Mouse (Mus musculus) adrenal gland, adult 10 weeks (tissue): ENCODE data around the gene Stab2. TPM values are rescaled to one million over a fixed set of nuclear protein-coding genes. Genes with fewer than 3 reads are reported as not detected.

Experiments
- polyA plus RNA-seq: library from polyadenylated mRNA; stranded (reverse); fragments of 350-450 nt; fragmentation: Illumina TruSeq; extraction: RNeasy Lipid Tissue Mini Kit (QIAGEN cat#74804); gene quantifications from one replicate; pipeline ENCODE4 v1.2.3, GENCODE M21; 2014; ENCODE audit warnings: low read depth, low replicate concordance

Stab2 gene
- polyA plus RNA-seq = not detected

GRCm38 (mm10) chr10:87007385-87008214 is at the start of gene Stab2:
Gene Stab2 (minus strand): TSS chr10:87008025.

Other genes starting within 250 kb of the Stab2 start
- 24.5 TPM for gene Gm49358, start 244.1 kb downstream of the Stab2 start, polyA plus RNA-seq
- 28.8 TPM for gene Nt5dc3, start 229.0 kb downstream of the Stab2 start, polyA plus RNA-seq
- not detected for gene 1700113H08Rik, start 50.0 kb upstream of the Stab2 start, polyA plus RNA-seq